Mouse (Mus musculus): ENCODE results near the gene Serinc2. TPM values are rescaled to one million over a fixed set of nuclear protein-coding genes. Genes with fewer than 3 reads are reported as not detected.

Gene Serinc2
- total and polyA plus RNA-seq, 3 experiments, result 0.08 to 0.20 TPM; not detected in 1

GRCm38 (mm10) chr4:130213197-130213596, 65.8 kb downstream of the Serinc2 start:
- Histone ChIP-seq H3K9me3 (replicated peaks; ENCODE audit: low read length) (no peaks in the 10 kb centered on the region), H3K4me3 (replicated peaks in 1 of 3; ENCODE audit: low read depth in 2 of 3, low read length in 2 of 3, poor library complexity in 1 of 3) (no peak overlapping the region), H3K27me3 (replicated peaks) (peaks cover 79% of the 10 kb centered on the region), H3K4me2 (ENCODE audit: insufficient read depth, low read depth, poor library complexity, severe bottlenecking) (no peak overlapping the region), H3K36me3 (replicated peaks in 1 of 2; ENCODE audit: control insufficient read depth in 1 of 2, insufficient read depth in 1 of 2, low read length in 1 of 2) (no peaks in the 10 kb centered on the region), H3K79me2 (replicated peaks; ENCODE audit: control insufficient read depth, extremely low read depth, insufficient read depth, poor library complexity, severe bottlenecking) (no peaks in the 10 kb centered on the region), H3K4me1 (ENCODE audit: control insufficient read depth in 1 of 2, insufficient read depth in 2 of 2) (no peaks in the 10 kb centered on the region), H3K27ac (ENCODE audit: insufficient read depth, low read depth) (no peak overlapping the region), H3K9ac (ENCODE audit: insufficient read depth, low read depth) (no peak overlapping the region)
- in situ Hi-C loops (cut with MboI; ENCODE audit: low pct_ligation_motif_present, low pct_unique_long_range_greater_than_20kb, low sequenced_read_pairs) (no loop called here), dilution Hi-C loops (cut with MboI; ENCODE audit: extremely low pct_ligation_motif_present, extremely low pct_unique_long_range_greater_than_20kb, low sequenced_read_pairs) (no loop called here)
- TF ChIP-seq MXI1 (IDR thresholded peaks at IDR 0.05; ENCODE audit: low read depth, low read length) (no peak), PAX5 (IDR thresholded peaks at IDR 0.05; ENCODE audit: low read length) (no peak)
- DNase-seq (ENCODE audit: extremely low read depth), result no peak

DNA sequence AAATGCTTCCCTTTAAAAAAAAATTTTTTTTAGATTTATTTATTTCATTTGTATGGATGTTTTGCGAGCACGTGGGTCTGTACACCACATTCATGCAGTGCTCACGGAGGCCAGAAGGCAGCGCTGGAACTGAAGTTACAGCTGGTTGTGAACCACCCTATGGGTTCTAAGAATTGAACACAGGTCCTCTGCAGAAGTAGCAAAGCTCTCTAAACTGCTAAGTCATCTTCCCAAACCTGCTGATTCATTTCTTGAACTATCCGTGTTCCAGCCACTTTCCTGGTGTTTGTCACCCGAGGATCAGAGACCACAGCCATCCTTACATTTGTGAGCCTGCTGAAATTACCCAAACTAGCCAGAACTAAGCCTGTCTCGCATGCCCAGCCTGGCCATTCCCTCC, 66.6 kb downstream of the Serinc2 start:
- Histone ChIP-seq H3K9ac (ENCODE audit: insufficient read depth, low read depth) (no peak overlapping the region), H3K9me3 (replicated peaks; ENCODE audit: low read length) (no peaks in the 10 kb centered on the region), H3K79me2 (replicated peaks; ENCODE audit: control insufficient read depth, extremely low read depth, insufficient read depth, poor library complexity, severe bottlenecking) (no peaks in the 10 kb centered on the region), H3K27me3 (replicated peaks) (peaks cover 74% of the 10 kb centered on the region), H3K36me3 (replicated peaks in 1 of 2; ENCODE audit: control insufficient read depth in 1 of 2, insufficient read depth in 1 of 2, low read length in 1 of 2) (no peaks in the 10 kb centered on the region), H3K27ac (ENCODE audit: insufficient read depth, low read depth) (no peak overlapping the region), H3K4me2 (ENCODE audit: insufficient read depth, low read depth, poor library complexity, severe bottlenecking) (no peak overlapping the region), H3K4me1 (ENCODE audit: control insufficient read depth in 1 of 2, insufficient read depth in 2 of 2) (no peaks in the 10 kb centered on the region), H3K4me3 (replicated peaks in 1 of 3; ENCODE audit: low read depth in 2 of 3, low read length in 2 of 3, poor library complexity in 1 of 3) (no peak overlapping the region)
- TF ChIP-seq CHD1 (IDR thresholded peaks at IDR 0.05; ENCODE audit: low read depth, low read length) (no peak), POLR2AphosphoS2 (IDR thresholded peaks at IDR 0.05; ENCODE audit: low read depth, low read length) (no peak), ZNF384 (IDR thresholded peaks at IDR 0.05; ENCODE audit: low read depth, low read length) (no peak), ZKSCAN1 (IDR thresholded peaks at IDR 0.05; ENCODE audit: borderline replicate concordance, low read depth, low read length) (no peak), MEF2A (IDR thresholded peaks at IDR 0.05; ENCODE audit: borderline replicate concordance, low read depth, low read length) (no peak), POLR2A (IDR thresholded peaks at IDR 0.05; ENCODE audit: low read depth, low read length) (no peak), NRF1 (IDR thresholded peaks at IDR 0.05; ENCODE audit: low read depth, low read length) (no peak), ZC3H11A (IDR thresholded peaks at IDR 0.05; ENCODE audit: low read depth, low read length) (no peak), USF1 (IDR thresholded peaks at IDR 0.05; ENCODE audit: low read depth, low read length) (no peak), SMC3 (IDR thresholded peaks at IDR 0.05; ENCODE audit: low read depth, low read length) (no peak)
- DNase-seq (ENCODE audit: extremely low read depth), result no peak
- dilution Hi-C loops (cut with MboI; ENCODE audit: extremely low pct_ligation_motif_present, extremely low pct_unique_long_range_greater_than_20kb, low sequenced_read_pairs) (no loop called here), in situ Hi-C loops (cut with MboI; ENCODE audit: low pct_ligation_motif_present, low pct_unique_long_range_greater_than_20kb, low sequenced_read_pairs) (no loop called here)

DNA sequence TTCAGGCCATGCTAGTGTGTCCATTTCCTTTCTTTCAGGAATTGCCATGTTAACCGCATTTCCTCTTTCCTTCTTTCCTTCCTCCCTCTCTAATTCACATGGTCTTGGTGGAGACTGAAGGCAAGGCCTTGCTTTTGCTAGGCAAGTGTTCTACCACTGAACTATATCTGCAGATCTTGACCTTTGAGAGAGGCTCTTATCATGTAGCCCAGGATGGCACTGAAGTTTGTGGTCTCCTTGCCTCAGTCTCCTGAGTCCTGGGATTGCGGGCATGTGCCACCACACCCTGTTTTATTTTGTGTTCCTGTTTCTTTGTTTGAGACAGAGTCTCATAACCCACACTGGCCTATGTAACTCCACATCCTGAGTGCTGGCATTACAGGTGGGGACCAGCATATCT, 67.1 kb downstream of the Serinc2 start:
- in situ Hi-C loops (cut with MboI; ENCODE audit: low pct_ligation_motif_present, low pct_unique_long_range_greater_than_20kb, low sequenced_read_pairs), result no loop called here
- no peak for TF ChIP-seq USF1 (IDR thresholded peaks at IDR 0.05; ENCODE audit: low read depth, low read length)
- TF ChIP-seq RAD21 (IDR thresholded peaks at IDR 0.05; ENCODE audit: low read depth, low read length), result no peak
- TF ChIP-seq ZNF384 (IDR thresholded peaks at IDR 0.05; ENCODE audit: low read depth, low read length), result no peak
- TF ChIP-seq ZMIZ1 (IDR thresholded peaks at IDR 0.05; ENCODE audit: low read depth, low read length), result no peak
- no peak for TF ChIP-seq KAT2A (IDR thresholded peaks at IDR 0.05; ENCODE audit: insufficient replicate concordance, low read length)
- no peak for TF ChIP-seq MAZ (IDR thresholded peaks at IDR 0.05; ENCODE audit: low read depth, low read length)
- no peak for TF ChIP-seq MEF2A (IDR thresholded peaks at IDR 0.05; ENCODE audit: borderline replicate concordance, low read depth, low read length)
- TF ChIP-seq SMC3 (IDR thresholded peaks at IDR 0.05; ENCODE audit: low read depth, low read length), result no peak
- no peak for TF ChIP-seq POLR2A (IDR thresholded peaks at IDR 0.05; ENCODE audit: low read depth, low read length)
- TF ChIP-seq ZKSCAN1 (IDR thresholded peaks at IDR 0.05; ENCODE audit: borderline replicate concordance, low read depth, low read length), result no peak
- TF ChIP-seq SIN3A (IDR thresholded peaks at IDR 0.05; ENCODE audit: low read length), result no peak
- no peak for TF ChIP-seq NELFE (IDR thresholded peaks at IDR 0.05; ENCODE audit: low read depth, low read length)
- TF ChIP-seq CHD2 (IDR thresholded peaks at IDR 0.05; ENCODE audit: low read length), result no peak
- no peak for TF ChIP-seq JUND (conservative IDR thresholded peaks at IDR 0.05; ENCODE audit: low read depth, low read length)
- TF ChIP-seq GABPA (IDR thresholded peaks at IDR 0.05; ENCODE audit: insufficient replicate concordance, low read depth, low read length), result no peak
- no peak for TF ChIP-seq POLR2AphosphoS2 (IDR thresholded peaks at IDR 0.05; ENCODE audit: low read depth, low read length)
- TF ChIP-seq PAX5 (IDR thresholded peaks at IDR 0.05; ENCODE audit: low read length), result no peak
- TF ChIP-seq USF2 (conservative IDR thresholded peaks at IDR 0.05; ENCODE audit: low read depth, low read length), result no peak
- no peak for TF ChIP-seq MAX (IDR thresholded peaks at IDR 0.05; ENCODE audit: low read length)
- no peak for TF ChIP-seq NRF1 (IDR thresholded peaks at IDR 0.05; ENCODE audit: low read depth, low read length)
- dilution Hi-C loops (cut with MboI; ENCODE audit: extremely low pct_ligation_motif_present, extremely low pct_unique_long_range_greater_than_20kb, low sequenced_read_pairs), result no loop called here
- no peak for DNase-seq (ENCODE audit: extremely low read depth)
- H3K36me3 ChIP-seq (replicated peaks in 1 of 2; ENCODE audit: control insufficient read depth in 1 of 2, insufficient read depth in 1 of 2, low read length in 1 of 2), result no peaks in the 10 kb centered on the region
- H3K79me2 ChIP-seq (replicated peaks; ENCODE audit: control insufficient read depth, extremely low read depth, insufficient read depth, poor library complexity, severe bottlenecking), result no peaks in the 10 kb centered on the region; the same call in 1 of the 2 replicates
- no peak overlapping the region for H3K4me2 ChIP-seq (ENCODE audit: insufficient read depth, low read depth, poor library complexity, severe bottlenecking)
- no peak overlapping the region for H3K9ac ChIP-seq (ENCODE audit: insufficient read depth, low read depth)
- H3K4me3 ChIP-seq (replicated peaks in 1 of 3; ENCODE audit: low read depth in 2 of 3, low read length in 2 of 3, poor library complexity in 1 of 3), result no peak overlapping the region
- H3K4me1 ChIP-seq (ENCODE audit: control insufficient read depth in 1 of 2, insufficient read depth in 2 of 2), result no peaks in the 10 kb centered on the region
- H3K27me3 ChIP-seq (replicated peaks), result peaks cover 71% of the 10 kb centered on the region
- no peak overlapping the region for H3K27ac ChIP-seq (ENCODE audit: insufficient read depth, low read depth)
- H3K9me3 ChIP-seq (replicated peaks; ENCODE audit: low read length), result no peaks in the 10 kb centered on the region
